Comparison of ENCODE assay signal across 8 mouse cellular contexts in the genomic region with DNA sequence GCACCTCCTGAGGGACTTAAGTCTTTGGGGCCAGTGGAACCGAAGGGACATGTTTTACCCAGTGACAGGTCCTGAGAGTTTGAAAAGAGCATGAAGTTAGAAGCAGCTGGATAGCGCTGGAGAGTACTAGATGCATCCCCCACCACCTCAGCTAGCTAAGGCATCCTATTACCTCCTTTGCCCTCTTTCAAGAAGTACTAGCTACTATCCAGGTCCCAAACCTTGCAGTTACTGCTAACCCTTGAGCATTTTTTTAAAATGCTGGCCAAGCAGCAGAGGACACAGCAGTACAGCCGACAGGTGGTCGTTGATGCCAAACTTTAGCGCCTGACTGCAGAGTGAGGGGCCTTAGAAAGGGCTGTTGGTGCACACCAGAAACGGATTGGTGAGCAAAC. TPM values are rescaled to one million over a fixed set of nuclear protein-coding genes. Genes with fewer than 3 reads are reported as not detected.
DNase-seq lines count a peak whose midpoint lies in the region; ATAC-seq and TF ChIP-seq lines count a peak whose summit lies in the region.

No protein-coding gene starts in this region.

- no peaks in the 10 kb centered on the region for H3K4me1 ChIP-seq in lung, embryonic 14.5 days (ENCODE audit: insufficient read depth)
- H3K4me1 ChIP-seq in hindbrain, embryonic 15.5 days (replicated peaks): peaks cover 13% of the 10 kb centered on the region; the same call in 1 of the 2 replicates
- no peaks in the 10 kb centered on the region for H3K4me1 ChIP-seq in midbrain, postnatal 0 days (ENCODE audit: insufficient read depth, low read length)

- ATAC-seq in lung, embryonic 14.5 days (ENCODE audit: insufficient read depth): peak; percentile 15
- no peak for ATAC-seq in hindbrain, embryonic 15.5 days (ENCODE audit: low FRiP score, low read depth)
- ATAC-seq in midbrain, postnatal 0 days (ENCODE audit: low FRiP score): peak; percentile 22; the same call in 1 of the 2 replicates
- no peak for ATAC-seq in frontal cortex, adult (ENCODE audit: low TSS enrichment)

- peak; percentile 40 for DNase-seq in adrenal gland, adult 2 months
- DNase-seq in adrenal gland, postnatal 14 days: no peak
- peak; percentile 42 for DNase-seq in lung, embryonic 14.5 days
- DNase-seq in lung, postnatal 36 days: no peak
- DNase-seq in midbrain, postnatal 0 days (ENCODE audit: low spot score): peak; percentile 10
- no peak for DNase-seq in yolk sac, embryonic 10.5 days (ENCODE audit: low spot score)

- peak overlapping the region; percentile 69 for H3K9ac ChIP-seq in lung, embryonic 14.5 days
- peak overlapping the region; percentile 84 for H3K9ac ChIP-seq in hindbrain, embryonic 15.5 days
- H3K9ac ChIP-seq in midbrain, postnatal 0 days (replicated peaks; ENCODE audit: low read length, poor library complexity, severe bottlenecking): peak overlapping the region; percentile 77

- no peaks in the 10 kb centered on the region for H3K9me3 ChIP-seq in lung, embryonic 14.5 days (ENCODE audit: low read depth, low read length)
- no peaks in the 10 kb centered on the region for H3K9me3 ChIP-seq in hindbrain, embryonic 15.5 days
- H3K9me3 ChIP-seq in midbrain, postnatal 0 days (ENCODE audit: low read length): no peaks in the 10 kb centered on the region

- no peak overlapping the region for H3K27ac ChIP-seq in lung, embryonic 14.5 days (ENCODE audit: low read depth)
- peak overlapping the region; percentile 78 for H3K27ac ChIP-seq in hindbrain, embryonic 15.5 days (replicated peaks)
- H3K27ac ChIP-seq in midbrain, postnatal 0 days (ENCODE audit: low read depth, low read length): no peak overlapping the region

- H3K36me3 ChIP-seq in lung, embryonic 14.5 days (ENCODE audit: insufficient read depth): no peaks in the 10 kb centered on the region
- H3K36me3 ChIP-seq in hindbrain, embryonic 15.5 days: no peaks in the 10 kb centered on the region
- H3K36me3 ChIP-seq in midbrain, postnatal 0 days (ENCODE audit: insufficient read depth, low read length): no peaks in the 10 kb centered on the region

- no peaks in the 10 kb centered on the region for H3K27me3 ChIP-seq in lung, embryonic 14.5 days (ENCODE audit: insufficient read depth, low read length)
- H3K27me3 ChIP-seq in hindbrain, embryonic 15.5 days: no peaks in the 10 kb centered on the region
- H3K27me3 ChIP-seq in midbrain, postnatal 0 days (ENCODE audit: insufficient read depth, low read length): no peaks in the 10 kb centered on the region

- WGBS in lung, embryonic 14.5 days: 3% methylated on average over 6 of the region's 6 CpGs
- WGBS in hindbrain, embryonic 15.5 days: 9% methylated on average over 6 of the region's 6 CpGs
- 11% methylated on average over 6 of the region's 6 CpGs for WGBS in midbrain, postnatal 0 days

- H3K4me2 ChIP-seq in lung, embryonic 14.5 days: peak overlapping the region; percentile 89
- peak overlapping the region; percentile 88 for H3K4me2 ChIP-seq in hindbrain, embryonic 15.5 days
- H3K4me2 ChIP-seq in midbrain, postnatal 0 days (ENCODE audit: low read depth, low read length, poor library complexity, severe bottlenecking): peak overlapping the region; percentile 90

- peak overlapping the region; percentile 59 for H3K4me3 ChIP-seq in lung, embryonic 14.5 days (ENCODE audit: low read depth, low read length)
- H3K4me3 ChIP-seq in hindbrain, embryonic 15.5 days: peak overlapping the region; percentile 53
- H3K4me3 ChIP-seq in midbrain, postnatal 0 days (ENCODE audit: low read depth, low read length): peak overlapping the region; percentile 85

- TF ChIP-seq CTCF in lung, embryonic 14.5 days (IDR thresholded peaks at IDR 0.05; ENCODE audit: low read depth): no peak
- no peak for TF ChIP-seq CTCF in midbrain, postnatal 0 days (IDR thresholded peaks at IDR 0.05)

RNA-seq across cellular contexts. Expression of a gene that starts 1.0 kb away (rescaled TPM):
- total RNA-seq in adrenal gland, adult 2 months (2021): 10 to 100 TPM; 69.9 to 80.4 TPM
- 24.7 and 39.3 TPM in 2 replicates for polyA plus RNA-seq in adrenal gland, adult 2 months (2012; rRNA removed)
- 46.0 and 56.2 TPM in 2 replicates for total RNA-seq in adrenal gland, postnatal 14 days (2021)
- polyA plus RNA-seq in lung, embryonic 14.5 days (2014; fragmentation: Nextera tagmentation; extraction: Ambion mirVana): 21.5 and 26.9 TPM in 2 replicates
- polyA plus RNA-seq in hindbrain, embryonic 15.5 days (2015; fragmentation: Nextera tagmentation; extraction: Ambion mirVana): 53.3 and 62.0 TPM in 2 replicates
- 59.0 and 60.1 TPM in 2 replicates for total RNA-seq in midbrain, postnatal 0 days (2014; rRNA removed)
- polyA plus RNA-seq in midbrain, postnatal 0 days (2015; fragmentation: Nextera tagmentation; extraction: Ambion mirVana): 27.4 and 36.1 TPM in 2 replicates

Comparison
In these comparisons a context has a peak if more than half of its experiments do, and no peak if none do; other contexts are left out.
1. DNase-seq: peak in adrenal gland, adult 2 months (single experiment), lung, embryonic 14.5 days (single experiment) and midbrain, postnatal 0 days (single experiment); none in adrenal gland, postnatal 14 days (single experiment), lung, postnatal 36 days (single experiment) and yolk sac, embryonic 10.5 days (single experiment).
2. ATAC-seq: peak in lung, embryonic 14.5 days (single experiment) and midbrain, postnatal 0 days (single experiment); none in hindbrain, embryonic 15.5 days (single experiment) and frontal cortex, adult (single experiment).
3. Peak in every context shown above with its lines, with median percentiles within 50 percentile points of each other: H3K4me2 ChIP-seq, H3K4me3 ChIP-seq and H3K9ac ChIP-seq.